Mouse (Mus musculus): Measurements from ENCODE around the gene Ccdc160.

Ccdc160 gene

GRCm38 (mm10) chrX:52790980-52791593 is at the start of gene Ccdc160:
Ccdc160 (plus strand) TSS chrX:52791200.
- DNase-seq (ENCODE audit: low read depth, low spot score), result peak; percentile 84

DNA sequence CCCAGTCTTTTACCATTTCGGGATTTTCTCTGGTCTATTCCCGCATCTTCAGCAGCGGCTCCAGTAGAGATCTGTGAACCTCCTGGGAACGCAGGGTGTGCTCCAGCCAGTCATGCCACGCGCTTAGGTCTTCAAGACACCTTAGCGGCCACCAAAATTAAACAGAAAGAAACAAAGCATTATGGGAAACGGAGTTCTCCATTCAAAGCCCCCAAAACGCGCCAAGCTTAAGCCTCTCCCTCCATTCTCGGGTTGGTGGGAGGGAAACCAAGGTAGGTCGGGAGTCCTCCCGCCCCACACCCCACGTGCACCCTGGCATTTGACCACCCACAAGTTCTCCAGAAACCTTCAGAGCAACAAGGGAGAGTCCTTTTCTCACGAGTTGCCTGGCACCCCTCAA is 47.2 kb upstream of the Ccdc160 start:
- peak; percentile 65 for DNase-seq (ENCODE audit: low read depth, low spot score)

GRCm38 (mm10) chrX:52744201-52745051 is 46.6 kb upstream of the Ccdc160 start:
- DNase-seq (ENCODE audit: low read depth, low spot score), result peak; percentile 79

DNA sequence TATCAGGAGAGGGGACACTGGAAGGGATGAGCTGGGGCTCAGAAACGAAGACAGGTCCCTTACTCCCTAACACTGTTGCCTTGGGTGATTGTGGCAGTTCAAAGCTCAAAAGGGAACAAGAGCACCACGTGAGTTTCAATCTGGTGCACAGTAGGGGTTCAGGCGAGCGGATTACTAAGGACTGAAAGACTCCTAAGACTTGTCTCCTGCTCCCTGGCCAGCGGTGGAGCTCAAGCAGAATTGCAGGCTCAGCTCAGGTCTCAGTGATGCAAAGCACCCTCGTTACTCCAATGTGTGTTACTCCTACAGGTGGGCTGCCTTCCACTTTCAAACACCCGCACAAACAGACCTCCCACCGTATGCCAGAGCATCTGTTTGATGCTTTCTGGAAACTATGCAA is 45.5 kb upstream of the Ccdc160 start:
- peak; percentile 87 for DNase-seq (ENCODE audit: low read depth, low spot score)

- peak; percentile 64 for DNase-seq (ENCODE audit: low read depth, low spot score)
Observed at GRCm38 (mm10) chrX:52745917-52746316, 45.1 kb upstream of the Ccdc160 start.

GRCm38 (mm10) chrX:52746849-52747248 is 44.2 kb upstream of the Ccdc160 start:
- DNase-seq (ENCODE audit: low read depth, low spot score), result peak; percentile 86

DNA sequence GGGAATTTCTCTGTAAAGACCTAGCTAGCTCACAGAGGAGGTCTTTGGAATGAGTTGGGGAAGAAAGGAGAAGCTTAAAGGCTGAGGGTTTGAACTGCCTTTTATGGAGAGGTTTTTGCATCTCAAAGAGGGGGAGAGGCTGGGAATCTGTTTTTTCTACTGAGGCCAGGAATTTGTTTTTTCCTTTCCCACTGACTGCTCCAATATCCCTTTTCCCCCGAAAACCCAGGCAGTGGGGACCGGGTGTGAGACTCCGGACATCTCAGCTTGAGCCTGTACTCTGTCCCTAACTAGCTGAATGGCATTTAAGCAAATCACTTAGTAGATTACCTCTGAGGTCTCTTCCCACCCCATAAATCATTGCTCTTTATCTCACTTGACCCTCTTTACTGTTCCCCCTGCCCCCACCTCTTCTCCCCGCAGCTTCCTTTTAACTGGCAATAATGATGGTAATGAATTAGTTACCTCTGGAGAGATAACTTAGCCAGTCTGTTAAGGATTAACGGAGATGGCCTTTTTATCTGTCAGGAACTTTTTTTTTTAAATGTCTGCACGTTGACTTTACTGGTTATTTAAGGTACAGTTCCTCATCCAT is 37.4 kb upstream of the Ccdc160 start:
- DNase-seq (ENCODE audit: low read depth, low spot score), result peak; percentile 62

DNA sequence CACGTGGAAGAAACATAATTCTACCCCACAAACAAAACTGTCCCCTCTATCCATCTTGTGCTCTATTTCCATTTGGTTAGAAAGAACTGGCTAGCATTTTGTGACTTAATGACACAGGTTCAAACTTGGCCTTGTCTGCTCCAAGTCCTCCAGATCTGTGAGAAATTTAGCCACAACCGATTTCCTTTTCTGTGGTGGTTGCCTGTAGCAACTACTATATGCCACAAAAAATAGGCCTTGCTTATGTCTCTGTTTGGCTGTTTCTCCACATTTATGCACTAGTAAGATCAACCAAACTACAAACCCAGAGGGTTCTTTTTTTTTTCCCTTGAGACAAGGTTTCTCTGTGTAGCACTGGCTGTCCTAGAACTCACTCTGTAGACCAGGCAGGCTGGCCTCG is 33.8 kb upstream of the Ccdc160 start:
- DNase-seq (ENCODE audit: low read depth, low spot score), result no peak

GRCm38 (mm10) chrX:52759232-52759631 is 31.8 kb upstream of the Ccdc160 start:
- peak; percentile 61 for DNase-seq (ENCODE audit: low read depth, low spot score)

- DNase-seq (ENCODE audit: low read depth, low spot score), result peak; percentile 65
Observed at GRCm38 (mm10) chrX:52760191-52760945, 30.6 kb upstream of the Ccdc160 start.

GRCm38 (mm10) chrX:52762221-52762620 is 28.8 kb upstream of the Ccdc160 start:
- peak; percentile 64 for DNase-seq (ENCODE audit: low read depth, low spot score)

- peak; percentile 63 for DNase-seq (ENCODE audit: low read depth, low spot score)
Observed at GRCm38 (mm10) chrX:52775973-52776372, 15.0 kb upstream of the Ccdc160 start.

GRCm38 (mm10) chrX:52777671-52778070 is 13.3 kb upstream of the Ccdc160 start:
- peak; percentile 44 for DNase-seq (ENCODE audit: low read depth, low spot score)

- no peak for DNase-seq (ENCODE audit: low read depth, low spot score)
Observed at GRCm38 (mm10) chrX:52783898-52784297, 7.1 kb upstream of the Ccdc160 start.

DNA sequence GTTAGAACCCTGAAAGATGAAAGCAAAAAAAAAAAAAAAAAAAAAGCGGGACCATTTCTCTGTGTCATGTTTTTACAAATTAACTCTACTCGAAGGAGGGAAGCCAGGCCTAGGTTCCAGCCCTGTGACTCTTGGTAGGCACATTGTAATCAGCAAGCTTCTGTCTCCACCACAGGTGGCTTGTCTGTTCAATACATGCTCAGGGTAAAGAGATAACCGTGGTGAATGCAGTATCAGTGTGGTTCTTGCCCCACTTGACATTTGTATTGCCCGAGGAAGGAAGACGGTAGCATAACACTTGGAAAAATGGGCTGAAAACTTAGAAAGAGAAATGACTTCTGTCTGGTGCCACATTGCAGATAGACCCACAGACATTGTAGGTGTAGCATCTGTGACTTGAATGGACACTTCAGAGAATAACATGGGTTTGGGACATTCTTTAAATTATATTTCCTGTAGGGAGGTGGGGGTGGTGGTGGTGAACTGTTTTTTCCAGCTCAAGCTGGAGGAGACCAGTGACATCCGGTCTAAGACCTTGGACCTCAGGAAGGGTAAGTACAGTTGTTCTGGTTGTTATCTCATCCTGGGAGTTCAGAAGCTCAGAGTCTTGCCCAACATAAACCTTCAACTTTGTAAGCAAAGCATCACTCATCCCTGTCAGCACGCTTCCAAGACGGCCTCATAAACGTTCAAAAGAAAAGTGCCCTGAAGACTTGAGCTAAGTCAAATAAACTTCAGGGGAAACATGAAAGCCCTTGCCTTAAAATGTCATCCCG is 1.1 kb downstream of the Ccdc160 start:
- DNase-seq (ENCODE audit: low read depth, low spot score), result no peak

DNA sequence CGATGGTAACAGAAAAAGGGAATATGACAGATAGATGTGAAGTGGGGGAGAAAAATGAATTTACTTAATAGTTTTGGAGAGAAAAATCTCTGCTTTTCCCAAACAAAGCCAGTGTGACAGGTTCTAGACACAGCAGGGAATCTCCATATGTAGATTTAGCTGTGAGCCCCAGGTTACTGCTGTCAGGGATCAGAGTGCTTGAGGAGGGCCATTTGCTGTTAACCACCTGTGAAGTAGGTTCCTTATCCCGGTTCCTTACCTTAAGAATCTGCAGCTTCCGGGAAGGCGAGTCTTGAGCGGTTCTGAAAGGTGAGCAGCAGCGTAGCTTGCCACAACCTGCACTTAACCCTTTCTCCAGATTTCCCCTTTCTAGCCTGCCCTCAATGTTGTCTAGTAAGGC is 1.9 kb downstream of the Ccdc160 start:
- DNase-seq (ENCODE audit: low read depth, low spot score), result peak; percentile 36

GRCm38 (mm10) chrX:52795816-52796215 is 4.8 kb downstream of the Ccdc160 start:
- peak; percentile 79 for DNase-seq (ENCODE audit: low read depth, low spot score)

DNA sequence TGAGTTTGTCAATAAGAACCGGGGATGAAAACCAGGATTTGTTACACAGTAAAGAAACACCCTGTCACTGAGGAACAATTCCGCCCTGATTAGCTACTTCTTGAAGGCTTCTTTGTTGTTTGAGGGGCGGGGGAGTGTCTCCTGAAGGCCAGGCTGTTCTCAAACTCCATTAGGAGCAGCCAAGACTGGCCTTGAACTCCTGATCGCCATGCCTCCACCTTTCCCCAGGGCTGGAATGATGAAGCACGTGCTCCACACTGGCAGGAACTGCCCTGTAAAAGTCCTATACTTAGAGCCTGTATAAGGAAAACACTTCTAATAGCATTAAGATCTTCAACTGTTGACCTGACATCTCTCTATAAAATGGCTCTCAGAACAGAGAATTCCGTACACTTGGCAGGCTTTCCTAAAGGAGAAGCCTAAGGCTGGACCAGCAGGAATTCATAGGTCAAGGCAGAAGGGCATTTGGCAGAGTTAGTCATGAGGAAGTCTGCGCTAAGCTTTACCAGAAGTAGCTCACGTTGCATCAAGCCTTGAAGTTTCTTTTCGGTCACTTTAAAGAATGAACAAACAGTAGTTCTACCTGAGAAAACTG is 6.1 kb downstream of the Ccdc160 start:
- DNase-seq (ENCODE audit: low read depth, low spot score), result peak; percentile 71

GRCm38 (mm10) chrX:52798255-52798654 is 7.3 kb downstream of the Ccdc160 start:
- peak; percentile 89 for DNase-seq (ENCODE audit: low read depth, low spot score)

DNA sequence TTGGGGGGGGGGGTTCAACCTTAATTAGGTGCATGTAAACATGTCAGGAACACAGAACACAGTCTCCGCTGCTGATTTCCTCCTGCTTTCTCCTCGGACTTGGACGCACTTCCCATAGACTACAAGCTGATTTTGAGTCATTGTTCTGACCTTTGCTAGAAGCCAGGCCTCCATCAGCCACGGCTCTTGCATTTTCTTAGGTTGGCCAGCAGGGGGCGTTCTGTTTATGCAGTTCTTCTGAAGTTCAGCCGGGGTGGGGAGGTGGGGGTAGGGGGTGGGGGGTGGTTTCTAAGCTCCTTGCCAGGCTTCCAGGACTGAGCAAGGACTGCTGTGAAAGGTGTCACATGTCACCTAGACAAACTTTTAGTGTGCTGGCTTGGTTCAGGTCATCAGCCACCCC is 8.6 kb downstream of the Ccdc160 start:
- peak; percentile 67 for DNase-seq (ENCODE audit: low read depth, low spot score)

DNA sequence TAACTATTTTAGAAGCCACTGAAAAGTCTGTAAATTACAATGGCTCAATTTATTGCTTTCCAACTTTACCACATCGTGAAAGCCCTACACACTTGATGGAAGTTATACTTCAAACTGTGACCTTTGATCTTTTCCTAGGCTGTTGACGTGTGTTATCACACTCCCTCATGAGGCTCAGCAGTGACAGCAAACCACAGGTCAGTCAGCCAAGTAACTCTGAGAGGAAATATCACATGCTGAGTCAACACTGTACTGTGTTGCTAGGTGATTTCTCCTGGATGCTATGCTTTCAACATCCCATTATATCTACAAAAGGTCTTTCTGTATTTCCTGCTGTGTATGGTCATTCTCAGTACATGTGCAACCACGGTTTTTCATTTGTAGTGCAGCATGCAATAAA is 28.3 kb downstream of the Ccdc160 start:
- no peak for DNase-seq (ENCODE audit: low read depth, low spot score)

Measured in R1 (cell line).